Mouse (Mus musculus) right cerebral cortex, postnatal 25 days (tissue): ENCODE measurements around the gene Dlgap1.

Experiments
- DNase-seq: peaks from one replicate; pipeline ENCODE4 v3.0.0; 2022

Dlgap1 gene

GRCm38 (mm10) chr17:70741696-70742095, 772.8 kb downstream of the Dlgap1 start:
- DNase-seq: no peak

- DNase-seq: no peak
These were observed 775.8 kb downstream of the Dlgap1 start for GRCm38 (mm10) chr17:70744570-70745153.

GRCm38 (mm10) chr17:70745385-70745784, 776.5 kb downstream of the Dlgap1 start:
- no peak for DNase-seq

- no peak for DNase-seq
These were observed 777.7 kb downstream of the Dlgap1 start for GRCm38 (mm10) chr17:70746379-70747079.

- no peak for DNase-seq
These were observed 779.0 kb downstream of the Dlgap1 start for GRCm38 (mm10) chr17:70747731-70748475.

- no peak for DNase-seq
These were observed 779.6 kb downstream of the Dlgap1 start for GRCm38 (mm10) chr17:70748476-70748830.

GRCm38 (mm10) chr17:70748964-70749650, 780.2 kb downstream of the Dlgap1 start:
- no peak for DNase-seq

- no peak for DNase-seq
These were observed 781.6 kb downstream of the Dlgap1 start for GRCm38 (mm10) chr17:70750236-70751160.

GRCm38 (mm10) chr17:70751161-70751651, 782.3 kb downstream of the Dlgap1 start:
- no peak for DNase-seq

- DNase-seq: no peak
These were observed 782.8 kb downstream of the Dlgap1 start for GRCm38 (mm10) chr17:70751676-70752075.

GRCm38 (mm10) chr17:70753444-70754032, 784.7 kb downstream of the Dlgap1 start:
- DNase-seq: no peak

GRCm38 (mm10) chr17:70754041-70754440, 785.2 kb downstream of the Dlgap1 start:
- no peak for DNase-seq

- no peak for DNase-seq
These were observed 785.8 kb downstream of the Dlgap1 start for GRCm38 (mm10) chr17:70754638-70755037.

GRCm38 (mm10) chr17:70755039-70755668, 786.3 kb downstream of the Dlgap1 start:
- peak; percentile 82 for DNase-seq

- DNase-seq: no peak
These were observed 786.9 kb downstream of the Dlgap1 start for GRCm38 (mm10) chr17:70755669-70756263.

- DNase-seq: no peak
These were observed 793.1 kb downstream of the Dlgap1 start for GRCm38 (mm10) chr17:70762001-70762400.

GRCm38 (mm10) chr17:70762634-70763033, 793.8 kb downstream of the Dlgap1 start:
- DNase-seq: no peak

- DNase-seq: no peak
These were observed 796.5 kb downstream of the Dlgap1 start for GRCm38 (mm10) chr17:70765337-70765736.

GRCm38 (mm10) chr17:70765976-70766375, 797.1 kb downstream of the Dlgap1 start:
- DNase-seq: no peak

- DNase-seq: no peak
These were observed 803.4 kb downstream of the Dlgap1 start for GRCm38 (mm10) chr17:70772120-70772899.
